Mouse (Mus musculus) midbrain, postnatal 0 days (tissue): ENCODE data around the gene Tmem191c. TPM values are rescaled to one million over a fixed set of nuclear protein-coding genes. Genes with fewer than 3 reads are reported as not detected.

Source experiments
- ATAC-seq: fragments of 200-750 bp; cut with Nextera tagmentation; 2 replicates; pipeline ENCODE4 v1.8.0; 2017; ENCODE audit warnings: moderate number of reproducible peaks, mild to moderate bottlenecking, moderate TSS enrichment, moderate library complexity; ENCODE audit not compliant: low FRiP score
- DNase-seq: peaks from one replicate; pipeline ENCODE4 v3.0.0-alpha.2; 2015; ENCODE audit warnings: low spot score
- H3K27ac ChIP-seq: fragments of 300-500 bp; sonication (generic); 2 replicates; pipeline ENCODE4 v1.5.1; 2014; ENCODE audit warnings: low read depth, mild to moderate bottlenecking, low read length, mixed read lengths
- H3K27me3 ChIP-seq: fragments of 300-500 bp; sonication (generic); 2 replicates; pipeline ENCODE4 v1.6.1; 2014; ENCODE audit warnings: low read length, control low read depth, mixed read lengths; ENCODE audit not compliant: insufficient read depth
- H3K36me3 ChIP-seq: fragments of 300-500 bp; sonication (generic); 2 replicates; pipeline ENCODE4 v1.6.1; 2014; ENCODE audit warnings: low read length, control low read depth, mixed read lengths; ENCODE audit not compliant: insufficient read depth
- H3K4me1 ChIP-seq: fragments of 300-500 bp; sonication (generic); 2 replicates; pipeline ENCODE4 v1.6.1; 2014; ENCODE audit warnings: mild to moderate bottlenecking, control low read depth, antibody characterized with exemption, low read length, mixed read lengths; ENCODE audit not compliant: insufficient read depth
- H3K4me2 ChIP-seq: fragments of 300-500 bp; sonication (generic); 2 replicates; pipeline ENCODE4 v1.6.1; 2014; ENCODE audit warnings: low read depth, mild to moderate bottlenecking, low read length, mixed read lengths; ENCODE audit not compliant: poor library complexity, severe bottlenecking
- H3K4me3 ChIP-seq: fragments of 300-500 bp; sonication (generic); 2 replicates; pipeline ENCODE4 v1.5.1; 2014; ENCODE audit warnings: low read depth, mild to moderate bottlenecking, low read length, moderate library complexity
- H3K9ac ChIP-seq: fragments of 300-500 bp; sonication (generic); replicated peaks from 2 replicates; pipeline ENCODE4 v1.6.1; 2014; ENCODE audit warnings: mild to moderate bottlenecking, low read length, moderate library complexity, mixed read lengths; ENCODE audit not compliant: poor library complexity, severe bottlenecking
- H3K9me3 ChIP-seq: fragments of 300-500 bp; sonication (generic); 2 replicates; pipeline ENCODE4 v1.6.1; 2016; ENCODE audit warnings: low read length, control low read depth
- CTCF ChIP-seq: IDR thresholded peaks from 2 replicates; pipeline ENCODE4 v1.5.1; 2016; ENCODE audit warnings: antibody characterized with exemption, mild to moderate bottlenecking
- WGBS: fragments of 180-500 bp; shearing (Covaris S2); extraction: QIAGEN DNeasy Blood & Tissue Kit; methylation state at CpG from one replicate; pipeline ENCODE4 v1.1.7; 2014; 5-methylcytosine and 5-hydroxymethylcytosine counted together
- polyA plus RNA-seq: library from polyadenylated mRNA; unstranded; fragments of >200 nt; fragmentation: Nextera tagmentation; extraction: Ambion mirVana; gene quantifications from 2 replicates; pipeline ENCODE4 v1.2.1, GENCODE M21; 2015
- total RNA-seq: library from RNA; depleted of rRNA; stranded (reverse); fragments of >200 nt; gene quantifications from 2 replicates; pipeline ENCODE4 v1.2.3, GENCODE M21; 2014

Tmem191c gene
- total and polyA plus RNA-seq, 2 experiments from 2014 or later = 80.4 to 126 TPM

DNA sequence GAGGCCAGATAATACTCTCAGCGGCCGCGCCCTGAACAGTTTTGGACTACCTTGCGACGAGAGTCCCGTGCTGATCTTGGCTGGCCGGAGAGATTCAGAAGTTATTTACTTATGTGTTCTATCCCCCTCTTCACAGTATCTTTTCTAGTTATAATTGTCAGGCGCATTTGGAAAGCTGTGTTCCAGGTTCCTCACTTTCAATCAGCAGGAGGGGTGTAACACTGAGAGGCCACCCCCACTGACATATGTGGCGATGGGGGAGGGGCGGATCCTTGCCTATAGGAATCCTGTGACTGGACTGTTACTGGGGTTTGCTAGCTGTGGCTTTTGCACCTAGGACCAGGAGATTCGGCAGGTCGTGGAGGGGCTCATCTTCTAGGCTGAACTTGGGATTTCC is 41.4 kb upstream of the Tmem191c start:
- H3K4me3 ChIP-seq = peak overlapping the region; percentile 89
- peak overlapping the region; percentile 85 for H3K27ac ChIP-seq
- H3K27me3 ChIP-seq = no peaks in the 10 kb centered on the region
- 2% methylated on average over 12 of the region's 12 CpGs for WGBS
- TF ChIP-seq CTCF = no peak
- peaks cover 15% of the 10 kb centered on the region for H3K4me1 ChIP-seq
- peak overlapping the region; percentile 95 for H3K9ac ChIP-seq
- DNase-seq (peak; percentile 40), ATAC-seq (no peak)
- no peaks in the 10 kb centered on the region for H3K9me3 ChIP-seq
- no peaks in the 10 kb centered on the region for H3K36me3 ChIP-seq
- peak overlapping the region; percentile 83 for H3K4me2 ChIP-seq

DNA sequence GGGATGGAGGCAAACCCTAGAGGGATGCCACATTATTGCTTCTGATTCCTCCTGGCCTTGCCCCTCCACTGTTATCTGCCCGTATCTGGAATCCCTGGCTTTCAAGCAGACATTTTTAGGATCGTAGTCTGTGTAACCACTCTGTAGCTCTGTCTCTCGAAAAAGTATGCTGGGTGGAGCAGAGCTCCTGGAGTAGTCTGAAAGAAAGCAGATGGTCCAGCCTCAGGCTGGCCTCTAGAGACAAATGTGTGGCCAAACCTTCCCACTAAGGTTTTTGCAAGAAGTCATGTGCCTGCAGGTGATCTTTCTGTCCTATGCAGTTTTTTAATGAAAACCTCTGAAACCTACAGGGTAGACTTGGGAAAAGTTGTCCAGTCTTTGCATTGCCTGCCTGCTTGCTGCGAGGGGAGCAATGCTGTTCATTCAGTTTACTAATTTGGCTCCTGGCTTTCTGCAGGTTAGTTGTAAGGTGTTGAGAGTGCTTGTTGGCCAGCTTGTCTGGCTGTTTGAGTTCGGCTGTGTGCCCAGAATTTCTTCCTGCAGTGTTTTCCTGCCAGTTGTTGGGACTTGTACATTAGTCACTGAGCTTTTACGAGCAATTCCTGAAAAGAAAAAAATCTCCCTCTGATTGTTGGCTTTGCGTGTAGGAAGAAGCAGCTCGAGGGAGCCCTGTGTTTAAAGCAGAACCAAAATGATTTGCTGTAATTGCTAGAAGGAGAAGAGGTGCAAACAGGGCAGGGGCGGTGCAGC is 40.8 kb upstream of the Tmem191c start:
- ATAC-seq = no peak
- Histone ChIP-seq H3K4me3 (peak overlapping the region; percentile 89), H3K4me2 (peak overlapping the region; percentile 83), H3K9ac (peak overlapping the region; percentile 95), H3K36me3 (no peaks in the 10 kb centered on the region), H3K9me3 (no peaks in the 10 kb centered on the region), H3K27me3 (no peaks in the 10 kb centered on the region), H3K4me1 (peaks cover 18% of the 10 kb centered on the region), H3K27ac (no peak overlapping the region)
- DNase-seq = peak; percentile 19
- no peak for TF ChIP-seq CTCF
- WGBS = 44% methylated on average over 9 of the region's 9 CpGs

DNA sequence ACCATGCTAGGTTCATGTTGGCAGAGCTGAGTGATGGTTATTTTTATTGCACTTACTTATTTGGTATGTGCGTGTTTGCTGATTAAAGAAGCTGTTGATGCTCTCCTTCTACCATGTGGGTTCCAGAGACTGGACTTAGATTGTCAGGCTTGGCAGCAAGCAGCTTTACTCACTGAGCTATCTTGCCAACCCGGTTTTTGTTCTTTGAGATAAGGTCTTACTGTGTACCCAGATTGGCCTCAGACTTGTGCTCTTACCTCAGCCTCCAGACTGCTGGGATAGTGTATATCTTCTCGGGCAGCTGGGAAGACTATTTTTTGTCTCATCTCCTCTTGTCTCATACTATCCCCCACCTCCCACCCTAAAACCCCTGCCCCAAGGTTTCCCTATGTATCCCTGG is 38.2 kb upstream of the Tmem191c start:
- Histone ChIP-seq H3K4me3 (no peak overlapping the region), H3K4me1 (peaks cover 18% of the 10 kb centered on the region), H3K9ac (no peak overlapping the region), H3K36me3 (no peaks in the 10 kb centered on the region), H3K9me3 (no peaks in the 10 kb centered on the region), H3K4me2 (no peak overlapping the region), H3K27me3 (no peaks in the 10 kb centered on the region), H3K27ac (no peak overlapping the region)
- DNase-seq = no peak
- WGBS = 89% methylated on average over 3 of the region's 3 CpGs
- no peak for ATAC-seq
- TF ChIP-seq CTCF = no peak

DNA sequence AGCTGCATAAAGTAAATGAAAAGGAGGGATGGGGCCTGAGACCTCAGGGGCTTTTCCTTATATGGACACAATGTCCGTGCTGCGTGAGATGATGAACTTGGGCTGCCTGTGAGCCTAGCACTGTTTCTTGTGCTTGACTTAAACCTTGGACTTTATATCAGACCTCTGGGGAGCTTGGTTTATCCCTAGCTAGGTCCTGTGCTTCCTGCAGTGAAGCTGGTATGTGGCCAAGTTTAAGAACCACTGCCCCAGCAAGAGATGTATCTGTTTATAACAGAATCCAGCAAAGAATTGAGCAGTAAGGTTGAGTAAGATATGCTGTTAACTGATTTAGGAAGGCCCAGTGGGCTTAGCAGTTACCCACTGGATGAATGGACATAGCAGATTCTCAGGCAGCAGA is 36.5 kb upstream of the Tmem191c start:
- H3K4me1 ChIP-seq = peaks cover 18% of the 10 kb centered on the region
- WGBS = 71% methylated on average over 2 of the region's 2 CpGs
- DNase-seq = no peak
- no peak overlapping the region for H3K4me3 ChIP-seq
- no peaks in the 10 kb centered on the region for H3K36me3 ChIP-seq
- no peak for ATAC-seq
- no peak for TF ChIP-seq CTCF
- no peak overlapping the region for H3K27ac ChIP-seq
- H3K27me3 ChIP-seq = no peaks in the 10 kb centered on the region
- H3K9ac ChIP-seq = no peak overlapping the region
- H3K4me2 ChIP-seq = no peak overlapping the region
- H3K9me3 ChIP-seq = no peaks in the 10 kb centered on the region

DNA sequence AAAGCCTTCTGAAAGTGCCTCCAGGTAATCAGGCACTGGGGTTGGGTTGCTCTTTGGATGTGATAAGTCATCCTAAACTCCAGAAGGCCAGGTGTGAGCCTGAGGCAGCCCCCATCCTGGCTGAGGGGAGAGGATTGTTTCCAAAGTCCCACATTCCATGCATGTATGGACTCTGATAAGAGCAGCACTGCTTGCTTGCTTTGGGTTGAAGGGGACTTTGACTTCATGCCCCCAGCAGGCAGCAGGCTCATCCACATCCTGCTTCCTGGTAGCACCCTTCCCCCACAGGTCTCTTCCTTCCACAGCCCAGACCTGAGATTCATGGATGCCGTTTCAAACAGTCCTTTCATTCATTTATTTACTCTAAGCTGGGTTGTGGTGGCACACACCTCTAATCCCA is 32.1 kb upstream of the Tmem191c start:
- DNase-seq (no peak), ATAC-seq (no peak)
- Histone ChIP-seq H3K9me3 (no peaks in the 10 kb centered on the region), H3K27me3 (no peaks in the 10 kb centered on the region), H3K4me3 (no peak overlapping the region), H3K36me3 (no peaks in the 10 kb centered on the region), H3K9ac (no peak overlapping the region), H3K4me2 (no peak overlapping the region), H3K27ac (no peak overlapping the region), H3K4me1 (peaks cover 6% of the 10 kb centered on the region; the same call in 1 of the 2 replicates)
- no peak for TF ChIP-seq CTCF
- 96% methylated on average over 1 of the region's 1 CpGs for WGBS

DNA sequence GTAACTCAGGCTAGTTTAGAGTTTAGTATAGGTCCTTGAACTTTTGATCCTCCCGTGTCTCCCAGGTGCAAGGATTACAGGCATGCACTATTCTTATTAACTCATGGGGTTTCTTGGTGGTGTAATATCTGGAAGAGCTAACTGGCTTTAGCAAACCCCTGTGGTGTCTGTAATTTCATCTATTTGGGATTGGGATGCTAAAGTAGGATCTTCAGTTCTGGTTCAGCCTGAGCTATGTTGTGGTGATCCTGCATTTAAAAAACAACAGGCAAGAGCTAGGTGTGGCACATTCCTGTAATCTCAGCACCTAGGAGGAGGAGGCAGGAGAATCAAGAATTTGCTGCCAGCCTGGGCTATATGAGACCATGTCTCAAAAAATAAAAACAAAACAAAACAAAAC is 30.9 kb upstream of the Tmem191c start:
- 83% methylated on average over 1 of the region's 1 CpGs for WGBS
- H3K36me3 ChIP-seq = no peaks in the 10 kb centered on the region
- ATAC-seq (no peak), DNase-seq (no peak)
- no peak overlapping the region for H3K9ac ChIP-seq
- no peak overlapping the region for H3K4me3 ChIP-seq
- H3K27ac ChIP-seq = no peak overlapping the region
- H3K4me2 ChIP-seq = no peak overlapping the region
- no peaks in the 10 kb centered on the region for H3K27me3 ChIP-seq
- no peaks in the 10 kb centered on the region for H3K9me3 ChIP-seq
- TF ChIP-seq CTCF = no peak
- 0 out of 2 replicates have a peak, but pooled peaks cover 1% of the 10 kb centered on the region for H3K4me1 ChIP-seq
